Mouse (Mus musculus) embryo, embryonic 10 days (tissue): ENCODE measurements at regions not wholly inside any gene's neighbourhood (a gene's known extent, or its start where the extent isn't known, plus 50 kb on each side); places are given as distances from the start of the nearest gene placed in this dataset.
A peak's percentile ranks its signal among the peaks of the same experiment; 100 is the strongest.
"Not testable (repeated sequence)": the region's sequence is repeated elsewhere in the genome, so short reads cannot be mapped to it uniquely, and the experiment has no call there.

ENCODE experiments used
- DNase-seq: peaks from one replicate; pipeline ENCODE4 v3.0.0-alpha.2; 2015; ENCODE audit warnings: low spot score

DNA sequence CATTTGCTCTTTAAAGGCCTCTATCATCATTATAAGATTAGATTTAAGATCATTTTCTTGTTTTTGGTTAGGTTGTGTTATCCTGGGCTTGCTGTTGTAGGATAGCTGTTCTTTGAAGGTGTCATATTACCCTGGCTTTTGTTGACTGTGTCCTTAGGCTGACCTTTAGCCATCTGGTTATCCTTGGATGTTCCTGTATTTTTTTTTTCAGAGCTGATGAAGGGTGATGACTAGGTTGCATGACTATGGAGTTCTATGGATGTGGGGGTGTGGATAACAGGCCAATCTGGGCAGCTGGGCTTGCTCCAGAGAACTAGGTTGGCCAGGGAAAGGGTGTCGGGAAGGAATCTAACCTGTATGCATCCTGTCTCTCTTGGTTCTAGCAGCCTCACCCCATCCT, 74.2 kb downstream of the Dmrta1 start:
- DNase-seq, result peak; percentile 13

DNA sequence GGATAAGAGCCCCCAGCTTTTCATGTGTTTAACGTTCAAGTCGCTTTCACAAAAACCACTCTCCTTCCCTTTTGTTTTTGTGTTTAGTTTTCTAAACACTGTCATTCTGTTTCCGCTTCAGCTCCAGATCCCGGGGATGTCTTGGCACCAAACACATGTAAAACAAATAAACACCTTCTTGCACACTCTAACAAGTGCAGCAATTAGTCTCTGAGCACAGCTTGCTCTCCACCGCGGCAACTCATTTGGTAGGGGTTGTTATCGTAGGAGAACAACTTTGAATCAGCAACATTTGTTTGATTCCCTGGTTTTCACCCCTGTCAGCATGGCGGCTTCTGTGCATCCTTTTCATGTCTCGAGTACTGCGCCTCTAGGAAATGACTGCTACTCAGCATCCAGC, 97.0 kb downstream of the Dmrta1 start:
- no peak for DNase-seq

DNA sequence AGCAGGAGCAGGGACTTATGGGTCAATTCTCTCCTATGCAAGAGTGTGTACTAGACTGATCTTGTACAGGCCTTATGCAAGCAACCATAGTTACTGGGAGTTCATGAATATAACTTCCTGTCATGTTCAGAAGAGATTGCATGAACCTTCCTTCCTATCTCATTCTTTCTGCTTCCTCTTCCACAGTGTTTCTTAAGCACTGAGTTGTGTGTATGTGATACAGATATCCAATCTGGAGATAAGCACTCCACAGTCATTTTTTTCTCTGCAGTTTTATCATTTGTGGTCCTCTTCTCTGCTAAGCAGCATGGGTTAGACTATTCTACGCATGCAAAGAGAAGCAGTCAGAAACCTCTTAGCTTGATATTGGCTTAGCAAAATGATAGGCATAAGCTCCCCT, 102.3 kb downstream of the Dmrta1 start:
- DNase-seq, result no peak

DNA sequence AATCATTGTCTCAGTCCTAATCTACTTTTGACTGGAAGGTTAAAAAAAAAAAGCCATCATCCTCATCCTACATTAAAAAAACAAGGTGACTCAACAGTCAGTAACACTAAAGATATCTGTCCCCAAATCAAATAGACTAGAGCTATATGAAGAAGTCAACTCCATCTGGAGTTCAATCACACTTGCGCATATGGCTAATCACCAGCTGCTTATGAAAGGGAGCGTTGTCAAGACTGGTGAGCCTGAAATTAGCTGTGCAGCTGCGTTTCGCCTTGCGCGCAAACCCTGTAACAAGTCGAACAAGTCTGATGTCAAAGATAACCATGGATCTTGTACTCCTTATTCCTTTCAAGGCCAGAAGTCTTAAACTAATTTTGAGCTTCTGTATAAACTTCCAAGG, 137.6 kb downstream of the Dmrta1 start:
- DNase-seq, result no peak

DNA sequence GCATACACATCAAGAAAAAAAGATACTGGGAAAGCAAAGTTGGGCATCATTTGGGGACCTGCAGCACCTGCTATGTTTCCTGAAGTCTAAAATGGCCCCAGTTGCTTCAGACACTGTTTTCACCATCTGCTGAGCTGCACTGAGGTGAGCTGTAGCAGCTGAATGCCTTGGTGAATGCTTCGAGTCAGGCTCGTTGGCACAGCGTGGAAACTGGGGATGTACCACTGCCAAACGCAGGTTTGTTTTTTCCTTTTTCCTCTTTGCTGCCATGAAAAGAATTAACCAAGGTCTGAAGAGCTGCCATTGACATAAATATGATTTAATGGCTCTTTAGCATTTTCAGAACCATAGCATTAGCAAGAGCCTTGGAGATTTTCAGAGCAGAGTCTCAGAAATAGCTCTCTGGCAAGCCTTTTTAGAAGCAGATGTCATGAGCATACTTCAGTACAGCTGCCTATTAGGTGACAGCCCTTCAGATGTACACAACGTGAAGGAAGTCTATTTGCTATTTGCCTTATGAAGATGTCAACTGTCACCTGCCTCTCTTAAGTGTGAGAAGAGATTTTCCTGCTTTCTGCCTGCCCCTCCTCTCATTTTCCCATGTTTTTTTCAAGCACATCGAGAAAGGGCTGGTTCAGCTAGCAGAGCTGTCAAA, 155.4 kb downstream of the Dmrta1 start:
- no peak for DNase-seq

DNA sequence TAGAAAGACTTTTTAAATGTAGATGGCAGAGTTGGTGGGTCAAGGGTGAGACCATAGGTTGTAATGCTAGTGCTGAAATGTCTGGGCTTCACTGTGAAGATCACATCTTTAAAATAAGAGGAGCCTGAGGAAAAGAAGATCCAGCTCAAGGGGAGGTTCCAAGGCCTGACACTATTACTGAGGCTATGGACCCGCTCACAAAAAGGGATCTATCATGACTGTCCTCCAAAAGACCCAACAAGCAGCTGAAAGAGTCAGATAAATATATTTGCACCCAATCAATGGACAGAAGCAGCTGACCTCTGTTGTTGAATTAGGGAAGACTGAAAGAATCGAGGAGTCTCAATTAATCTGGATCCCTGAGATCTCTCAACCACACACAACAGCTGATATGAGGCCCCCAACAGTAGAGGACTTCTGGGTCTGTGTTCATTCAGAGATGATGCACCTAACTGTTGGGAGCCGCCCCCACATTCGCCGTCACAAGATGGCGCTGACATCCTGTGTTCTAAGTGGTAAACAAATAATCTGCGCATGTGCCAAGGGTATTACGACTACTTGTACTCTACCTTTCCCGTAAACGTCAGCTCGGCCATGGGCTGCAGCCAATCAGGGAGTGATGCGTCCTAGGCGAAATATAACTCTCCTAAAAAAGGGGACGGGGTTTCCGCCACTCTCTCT, 196.3 kb downstream of the Dmrta1 start:
- DNase-seq, result peak; percentile 23

DNA sequence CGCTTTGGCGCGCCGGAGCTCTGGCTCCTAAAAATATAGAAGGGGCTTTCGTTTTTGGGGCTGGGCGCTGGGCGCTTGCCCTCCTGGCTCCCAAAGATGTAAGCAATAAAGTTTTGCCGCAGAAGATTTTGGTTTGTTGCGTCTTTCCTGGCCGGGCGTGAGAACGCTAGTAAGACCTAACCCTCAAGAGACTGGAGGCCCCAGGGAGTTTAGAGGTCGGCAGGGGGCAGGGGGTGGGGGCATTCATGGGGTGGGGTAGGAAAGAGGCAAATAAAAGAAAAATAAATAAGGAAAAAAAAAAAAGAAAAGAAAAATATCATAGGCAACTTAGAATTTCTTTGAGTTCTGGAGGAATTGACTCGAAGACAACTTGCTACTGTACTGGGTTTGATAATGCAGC, 196.9 kb downstream of the Dmrta1 start:
- DNase-seq, result not testable (repeated sequence)

DNA sequence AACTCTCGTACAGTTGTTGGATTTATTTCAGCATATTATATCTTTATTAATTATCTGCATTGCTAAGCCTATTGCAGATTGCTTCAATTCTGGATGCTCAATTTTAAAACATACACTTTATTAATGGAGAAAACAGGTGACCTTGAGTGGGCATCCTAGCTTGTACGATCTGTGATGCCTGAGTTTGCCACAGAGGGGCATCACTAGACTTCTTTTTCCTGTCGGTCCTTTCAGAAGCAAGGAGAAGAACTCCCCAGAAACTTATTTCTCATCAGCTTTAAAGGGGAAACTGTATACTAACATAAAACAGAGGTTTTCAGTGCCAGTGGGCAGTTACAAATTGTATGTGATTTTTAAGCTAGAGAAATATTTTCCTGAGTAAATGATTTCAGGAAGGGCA, 201.8 kb downstream of the Dmrta1 start:
- DNase-seq, result no peak

DNA sequence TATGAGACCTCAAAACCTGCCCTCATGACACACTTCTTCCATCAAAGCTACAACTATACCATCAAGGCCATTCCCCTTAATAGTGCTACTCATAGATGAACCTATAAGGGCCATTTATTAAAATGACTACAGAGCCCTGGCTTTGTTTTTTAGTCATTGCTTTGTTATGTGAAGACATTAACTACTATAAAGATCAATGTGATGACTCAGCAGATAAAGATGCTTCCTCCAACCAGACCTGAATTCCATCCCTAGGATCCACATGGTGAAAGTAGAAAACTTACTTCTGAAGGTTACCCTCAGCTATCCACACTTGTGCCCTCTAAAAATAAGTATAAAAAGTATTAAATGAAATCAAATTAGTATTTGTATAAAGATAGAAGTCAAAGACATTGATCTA, 230.4 kb downstream of the Dmrta1 start:
- DNase-seq, result no peak

DNA sequence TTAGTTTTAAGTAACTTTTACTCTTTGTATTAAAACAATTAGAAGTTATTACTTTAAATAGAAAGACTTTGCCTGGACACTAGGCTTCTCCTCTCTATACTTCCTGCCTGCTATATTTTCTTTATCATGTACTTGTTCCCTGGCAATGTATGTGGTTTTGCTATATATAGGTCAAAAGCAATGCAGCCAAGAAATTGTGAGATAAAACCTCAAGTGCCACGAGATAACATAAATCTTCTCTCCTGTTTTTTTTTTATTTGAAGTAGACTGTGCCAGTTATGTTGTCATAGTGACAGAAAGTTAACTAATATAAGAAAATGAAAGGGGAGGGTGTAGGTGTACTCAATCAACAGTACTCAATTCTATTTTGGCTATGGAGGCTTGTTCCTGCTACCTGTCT, 258.4 kb downstream of the Dmrta1 start:
- no peak for DNase-seq

DNA sequence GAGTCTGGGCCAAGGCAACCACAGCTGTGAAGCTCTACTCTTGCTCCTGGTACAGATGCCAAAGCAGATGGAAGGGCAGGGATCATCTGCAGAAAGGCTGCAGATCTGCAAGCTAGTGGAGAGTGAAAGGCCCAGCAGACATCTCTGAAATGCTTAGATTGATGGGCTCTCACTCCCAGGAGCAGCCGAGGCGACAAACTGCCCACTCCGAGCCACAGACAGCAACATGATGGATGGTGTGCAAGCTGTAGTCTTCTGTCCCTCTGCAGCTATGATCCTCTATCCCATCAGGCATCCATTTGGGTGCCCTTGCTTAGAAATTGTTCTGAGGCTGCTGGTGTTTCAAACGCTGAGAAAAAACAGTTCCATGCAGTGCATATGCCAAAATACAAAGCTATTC, 262.1 kb downstream of the Dmrta1 start:
- DNase-seq, result peak; percentile 19

DNA sequence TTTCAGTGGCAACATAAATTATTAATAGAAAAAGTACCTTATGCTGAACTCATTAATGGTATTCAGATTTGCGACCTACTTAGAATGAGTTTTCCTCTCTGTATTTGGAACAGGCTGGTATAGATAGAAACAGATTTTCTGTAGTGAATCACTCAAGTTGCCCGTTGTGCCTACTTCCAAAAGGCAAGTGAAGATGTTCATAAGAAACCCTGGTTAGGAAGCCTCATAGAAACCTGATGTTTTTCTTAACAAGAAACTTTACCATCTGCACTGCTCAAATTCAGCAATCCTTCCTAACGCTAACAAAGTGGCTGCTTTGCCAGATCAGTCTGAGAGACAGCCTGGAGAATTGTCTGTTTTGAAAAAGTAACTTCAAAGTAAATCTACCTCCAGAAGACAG, 242.5 kb upstream of the Zfp352 start:
- DNase-seq, result no peak

DNA sequence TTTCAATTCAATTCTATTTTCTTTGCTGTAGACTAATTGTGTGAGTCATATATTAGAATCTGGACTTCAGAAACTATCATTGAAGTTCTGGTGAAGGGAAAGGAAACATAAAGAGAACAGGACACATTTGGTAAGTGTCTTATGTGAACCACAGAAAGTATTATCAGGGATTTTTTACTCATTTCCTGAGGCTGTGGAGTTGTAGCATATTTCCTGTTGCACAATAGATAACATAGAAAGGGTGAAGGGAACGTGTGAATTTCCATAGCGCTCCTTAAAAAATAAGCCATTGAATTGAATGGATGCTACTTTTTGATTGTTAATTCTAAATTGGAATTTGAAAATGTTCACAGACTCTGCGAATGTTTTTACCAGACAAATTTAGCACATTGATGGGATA, 215.2 kb upstream of the Zfp352 start:
- no peak for DNase-seq

DNA sequence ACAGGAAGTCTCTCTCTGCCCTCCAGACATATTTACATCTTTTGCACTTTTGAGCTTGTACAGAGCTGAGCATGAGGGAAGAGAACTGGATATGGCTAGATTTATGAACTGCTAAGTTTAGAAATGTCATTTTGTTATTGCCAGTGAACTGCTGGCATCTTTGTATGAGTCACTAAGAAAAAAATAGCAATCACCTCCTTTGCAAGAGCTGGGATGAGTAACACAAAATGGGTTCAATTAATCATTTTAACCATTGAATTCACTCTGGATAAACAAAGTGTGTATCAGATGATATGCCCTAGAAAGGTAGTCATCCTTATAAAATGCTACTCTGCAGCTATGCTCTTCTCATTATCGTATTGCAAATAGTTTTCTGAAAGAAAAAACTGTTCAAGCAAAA, 214.7 kb upstream of the Zfp352 start:
- DNase-seq, result no peak

DNA sequence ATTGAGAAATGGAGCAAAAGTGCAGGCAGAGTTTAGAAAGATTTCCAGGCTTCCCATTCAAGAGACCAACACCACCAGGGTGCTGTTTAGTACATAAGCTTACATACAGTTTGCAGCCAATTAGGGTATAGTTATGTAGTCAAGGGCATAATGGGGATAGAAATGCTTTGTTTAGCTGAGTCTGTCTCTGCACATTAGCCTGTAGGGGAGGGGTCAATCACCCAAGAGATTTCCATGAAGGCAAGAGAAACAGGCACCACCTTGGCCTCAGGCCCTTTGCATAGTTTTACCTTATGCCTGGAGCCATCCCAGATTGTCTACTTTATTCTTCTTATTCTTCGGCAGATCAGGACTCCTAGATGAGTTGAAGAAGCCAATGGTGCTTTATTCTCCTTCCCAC, 205.9 kb upstream of the Zfp352 start:
- DNase-seq, result no peak

DNA sequence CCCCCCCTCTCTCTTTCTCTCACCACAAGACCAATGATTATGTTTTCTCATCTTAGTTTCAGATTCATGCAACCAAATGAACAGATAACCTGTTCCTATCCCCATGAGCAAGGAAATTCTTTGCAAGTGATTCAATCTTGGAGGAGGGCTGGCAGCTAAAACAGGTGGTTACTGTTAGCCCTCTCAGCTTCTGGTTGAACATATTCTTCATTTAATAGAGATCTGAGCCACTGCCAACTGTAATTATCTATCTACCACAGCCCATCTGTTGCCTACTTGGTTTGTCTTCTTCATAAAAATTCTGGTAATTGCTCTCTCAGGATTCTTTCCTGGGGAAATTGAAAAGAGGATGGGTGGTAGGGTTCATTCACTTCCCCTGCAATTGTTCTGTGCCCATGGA, 204.4 kb upstream of the Zfp352 start:
- no peak for DNase-seq
